Mouse (Mus musculus) kidney, postnatal 0 days (tissue): ENCODE measurements at regions not wholly inside any gene's neighbourhood (a gene's known extent, or its start where the extent isn't known, plus 50 kb on each side); places are given as distances from the start of the nearest gene placed in this dataset.

Experiments
- ATAC-seq: fragments of 200-750 bp; cut with Nextera tagmentation; replicated peaks from 2 replicates; pipeline ENCODE4 v1.8.0; 2017; ENCODE audit warnings: low read depth, moderate number of reproducible peaks, moderate TSS enrichment, moderate library complexity; ENCODE audit not compliant: low FRiP score
- DNase-seq: peaks from one replicate; pipeline ENCODE4 v3.0.0-alpha.2; 2016; ENCODE audit warnings: low spot score
- H3K27ac ChIP-seq: fragments of 300-500 bp; sonication (generic); 2 replicates; pipeline ENCODE4 v1.5.1; 2014; ENCODE audit warnings: mild to moderate bottlenecking
- H3K27me3 ChIP-seq: fragments of 300-500 bp; sonication (generic); 2 replicates; pipeline ENCODE4 v1.6.1; 2014; ENCODE audit warnings: low read length, mixed read lengths; ENCODE audit not compliant: insufficient read depth
- H3K36me3 ChIP-seq: fragments of 300-500 bp; sonication (generic); 2 replicates; pipeline ENCODE4 v1.6.1; 2014; ENCODE audit warnings: low read length, mixed read lengths; ENCODE audit not compliant: insufficient read depth
- H3K4me1 ChIP-seq: fragments of 300-500 bp; sonication (generic); replicated peaks from 2 replicates; pipeline ENCODE4 v1.6.1; 2014; ENCODE audit warnings: antibody characterized with exemption, low read length, mixed read lengths; ENCODE audit not compliant: insufficient read depth
- H3K4me2 ChIP-seq: fragments of 300-500 bp; sonication (generic); 2 replicates; pipeline ENCODE4 v1.6.1; 2014; ENCODE audit warnings: mild to moderate bottlenecking, low read length, moderate library complexity, mixed read lengths
- H3K4me3 ChIP-seq: fragments of 300-500 bp; sonication (generic); replicated peaks from 2 replicates; pipeline ENCODE4 v1.5.1; 2014; ENCODE audit warnings: low read depth, low read length
- H3K9ac ChIP-seq: fragments of 300-500 bp; sonication (generic); 2 replicates; pipeline ENCODE4 v1.6.1; 2014; ENCODE audit warnings: low read depth, low read length
- H3K9me3 ChIP-seq: fragments of 300-500 bp; sonication (generic); replicated peaks from 2 replicates; pipeline ENCODE4 v1.6.1; 2016; ENCODE audit warnings: low read length, inconsistent platforms, mixed read lengths
- CTCF ChIP-seq: IDR thresholded peaks from 2 replicates; pipeline ENCODE4 v1.5.1; 2016; ENCODE audit warnings: antibody characterized with exemption, low read depth, mild to moderate bottlenecking, moderate library complexity
- WGBS: fragments of 180-500 bp; shearing (Covaris S2); extraction: QIAGEN DNeasy Blood & Tissue Kit; methylation state at CpG from one replicate; pipeline ENCODE4 v1.1.7; 2014; 5-methylcytosine and 5-hydroxymethylcytosine counted together

DNA sequence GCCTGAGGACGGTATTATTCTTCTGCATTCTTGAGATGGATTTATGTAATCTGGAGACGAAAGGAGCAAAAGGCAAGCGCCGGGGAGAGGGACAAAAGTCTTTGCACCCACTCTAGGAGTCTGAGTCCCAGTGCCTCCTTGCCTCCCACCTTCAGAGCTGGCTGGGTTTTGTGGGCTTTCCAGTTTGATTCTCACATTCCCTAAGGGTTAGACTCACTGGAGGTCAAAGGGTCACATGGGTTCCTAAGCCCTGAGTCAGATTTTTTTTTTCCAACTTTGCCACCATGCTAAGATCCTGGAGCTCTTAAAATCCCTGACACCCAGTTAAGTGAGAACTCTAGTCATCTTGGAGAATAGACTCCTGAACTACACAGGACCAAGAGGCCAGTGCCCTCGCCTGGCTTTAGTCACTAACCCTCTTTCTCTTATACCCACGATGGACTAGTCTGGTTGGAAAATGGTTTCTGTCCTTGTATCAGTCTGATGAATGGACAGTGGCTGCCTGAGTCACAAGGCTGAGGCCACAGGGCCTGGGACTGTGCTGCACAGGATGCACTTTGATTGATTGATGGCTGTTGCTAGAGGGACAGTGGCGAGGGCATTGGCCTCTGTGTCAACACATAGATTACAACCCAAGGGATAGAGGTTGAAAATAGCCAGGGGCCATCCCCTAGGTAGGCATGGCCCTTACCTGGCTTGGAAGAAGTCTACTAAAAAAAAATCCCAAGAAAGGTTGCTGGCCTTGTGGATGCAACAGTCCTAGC, 161.9 kb downstream of the Rab11fip4 start:
- TF ChIP-seq CTCF: no peak
- DNase-seq (no peak), ATAC-seq (no peak)
- Histone ChIP-seq H3K27ac (no peak overlapping the region), H3K36me3 (no peaks in the 10 kb centered on the region), H3K9ac (no peak overlapping the region), H3K9me3 (no peaks in the 10 kb centered on the region), H3K27me3 (no peaks in the 10 kb centered on the region), H3K4me2 (no peak overlapping the region), H3K4me1 (no peaks in the 10 kb centered on the region), H3K4me3 (no peak overlapping the region)
- WGBS: 57% methylated on average over 7 of the region's 7 CpGs

DNA sequence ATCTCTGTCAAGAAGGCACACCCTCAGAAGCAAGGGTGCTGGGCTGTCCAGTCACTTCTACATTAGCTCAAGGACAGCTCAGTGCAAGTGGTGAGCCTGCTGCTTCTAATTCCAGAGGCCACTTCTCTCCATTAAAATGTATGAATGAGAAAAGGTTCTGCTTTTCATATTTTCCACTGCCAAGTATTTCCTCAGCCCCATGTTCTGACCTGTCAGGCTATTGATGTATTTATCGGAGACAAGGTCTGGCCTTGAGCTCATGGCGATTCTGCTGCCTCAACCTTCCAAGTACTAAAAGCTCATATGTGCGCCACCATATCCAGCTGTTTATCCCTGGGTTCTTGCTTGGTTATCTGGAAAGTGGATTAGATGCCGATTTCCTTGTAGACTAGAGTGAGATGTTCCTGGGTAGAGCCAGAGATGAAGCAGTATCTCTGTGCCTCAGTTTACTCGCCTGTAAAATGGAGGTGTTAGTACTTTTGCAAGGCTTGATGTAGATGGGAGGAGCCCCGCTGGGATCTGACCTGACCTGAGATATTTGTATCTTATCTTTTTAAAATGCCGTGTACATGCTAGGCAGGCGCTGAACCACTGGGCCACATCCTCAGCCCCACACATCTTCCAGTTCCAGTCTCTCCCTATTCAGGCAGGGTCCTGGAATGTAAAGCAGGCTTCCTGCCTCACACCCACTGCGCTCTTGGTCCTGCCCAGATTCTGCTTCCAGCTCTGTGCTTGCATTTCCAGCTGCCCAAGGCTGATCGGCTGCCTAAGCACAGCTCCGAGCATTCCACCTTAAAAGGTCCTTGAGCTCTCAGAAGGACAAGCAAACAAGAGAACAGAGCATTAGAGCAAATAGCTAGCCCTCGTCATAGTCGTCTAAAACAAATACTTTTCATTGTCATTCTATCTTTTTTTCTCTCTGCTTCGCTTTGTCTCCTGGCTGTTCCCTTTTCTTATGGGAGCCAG, 161.0 kb downstream of the Rab11fip4 start:
- Histone ChIP-seq H3K4me1 (no peaks in the 10 kb centered on the region), H3K9ac (no peak overlapping the region), H3K9me3 (no peaks in the 10 kb centered on the region), H3K4me2 (no peak overlapping the region), H3K27me3 (no peaks in the 10 kb centered on the region), H3K4me3 (no peak overlapping the region), H3K27ac (0 out of 2 replicates have a peak overlapping the region, but pooled peaks have one; percentile 25), H3K36me3 (no peaks in the 10 kb centered on the region)
- 59% methylated on average over 14 of the region's 14 CpGs for WGBS
- DNase-seq (no peak), ATAC-seq (no peak)
- no peak for TF ChIP-seq CTCF

DNA sequence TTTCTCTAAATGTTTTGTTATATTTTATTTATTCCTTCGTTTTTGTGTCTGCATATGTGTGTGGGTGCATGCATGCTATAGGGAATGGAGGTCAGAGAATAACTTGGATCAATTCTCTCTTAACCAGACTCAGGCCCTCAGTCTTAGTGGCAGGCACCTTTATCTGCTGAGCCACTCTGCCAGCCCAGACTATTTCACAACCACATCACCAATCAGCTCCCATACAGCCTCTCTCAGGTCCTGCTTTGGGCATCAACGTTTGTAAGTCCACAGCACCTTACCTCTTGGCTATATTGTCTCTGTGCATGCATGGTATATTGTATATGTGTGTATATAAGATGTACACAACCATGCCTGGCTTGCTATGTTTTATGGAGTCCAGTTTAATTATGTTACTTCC, 159.9 kb downstream of the Rab11fip4 start:
- H3K27ac ChIP-seq: no peak overlapping the region
- no peak for DNase-seq

DNA sequence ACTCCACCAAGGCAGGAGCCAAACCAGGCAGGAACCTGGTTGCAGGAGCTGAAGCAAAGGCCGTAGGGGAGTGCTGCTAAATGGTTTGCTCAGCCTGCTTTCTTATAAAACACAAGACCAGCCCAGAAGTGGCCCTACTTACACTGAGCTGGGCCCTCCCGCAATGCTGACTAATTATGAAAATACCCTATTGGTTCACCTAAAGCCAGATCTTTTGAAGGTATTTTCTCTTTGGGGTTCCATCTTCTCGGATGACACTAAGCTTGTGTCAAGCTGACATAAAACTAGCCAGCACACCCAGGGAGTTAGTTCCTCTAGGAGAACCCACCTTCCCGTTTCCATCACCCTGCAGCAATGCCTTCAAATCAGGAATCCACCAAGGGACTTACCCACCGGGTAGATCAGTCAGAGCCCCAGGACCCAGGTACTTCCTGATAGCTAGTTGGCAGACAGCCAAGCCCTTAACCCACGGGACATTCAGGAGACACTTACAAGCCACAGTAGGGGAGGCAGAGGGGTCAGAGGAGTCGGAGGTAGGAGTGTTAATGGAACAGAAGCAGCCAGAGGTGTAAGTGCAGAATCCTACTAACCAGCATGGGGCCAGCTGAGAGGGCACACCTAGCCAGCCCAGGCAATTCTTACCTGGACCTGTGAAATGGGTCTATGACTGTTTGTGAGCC, 158.9 kb downstream of the Rab11fip4 start:
- DNase-seq (no peak), ATAC-seq (no peak)
- H3K4me1 ChIP-seq: no peaks in the 10 kb centered on the region
- H3K36me3 ChIP-seq: no peaks in the 10 kb centered on the region
- H3K27me3 ChIP-seq: no peaks in the 10 kb centered on the region
- no peak for TF ChIP-seq CTCF
- H3K9ac ChIP-seq: no peak overlapping the region
- H3K4me2 ChIP-seq: no peak overlapping the region
- no peaks in the 10 kb centered on the region for H3K9me3 ChIP-seq
- no peak overlapping the region for H3K27ac ChIP-seq
- no peak overlapping the region for H3K4me3 ChIP-seq
- WGBS: 63% methylated on average over 7 of the region's 7 CpGs

More for the DNA sequence above, 159.9 kb downstream of the Rab11fip4 start:
- WGBS: 77% methylated on average over 2 of the region's 2 CpGs
- Histone ChIP-seq H3K4me1 (no peaks in the 10 kb centered on the region), H3K4me3 (no peak overlapping the region), H3K9me3 (no peaks in the 10 kb centered on the region), H3K9ac (no peak overlapping the region), H3K36me3 (no peaks in the 10 kb centered on the region), H3K4me2 (no peak overlapping the region), H3K27me3 (no peaks in the 10 kb centered on the region)
- TF ChIP-seq CTCF: no peak
- no peak for ATAC-seq

DNA sequence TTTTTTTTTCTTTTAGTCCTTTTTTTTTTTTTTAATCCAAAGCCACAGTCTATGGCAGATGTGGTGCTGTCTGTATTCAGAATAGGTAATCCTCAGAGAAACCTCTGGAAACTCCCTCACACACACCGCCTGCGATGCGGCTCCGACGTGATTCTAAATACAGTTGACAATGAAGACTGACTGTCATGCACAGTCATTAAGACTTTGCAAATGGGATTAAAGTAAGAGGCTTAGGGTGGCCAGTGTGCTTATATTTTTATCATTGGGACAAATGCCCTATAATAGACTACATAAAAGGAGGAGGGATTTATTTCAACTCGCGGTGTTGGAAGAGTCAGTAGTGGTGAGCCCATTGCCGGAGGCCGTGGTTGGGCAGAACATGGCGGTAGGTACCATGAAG, 158.1 kb downstream of the Rab11fip4 start:
- no peak overlapping the region for H3K9ac ChIP-seq
- H3K9me3 ChIP-seq: no peaks in the 10 kb centered on the region
- no peaks in the 10 kb centered on the region for H3K27me3 ChIP-seq
- ATAC-seq (no peak), DNase-seq (no peak)
- TF ChIP-seq CTCF: no peak
- H3K4me1 ChIP-seq: no peaks in the 10 kb centered on the region
- H3K36me3 ChIP-seq: no peaks in the 10 kb centered on the region
- no peak overlapping the region for H3K27ac ChIP-seq
- H3K4me2 ChIP-seq: no peak overlapping the region
- no peak overlapping the region for H3K4me3 ChIP-seq
- 95% methylated on average over 10 of the region's 10 CpGs for WGBS

GRCm38 (mm10) chr11:79748606-79749125, 157.7 kb downstream of the Rab11fip4 start:
- H3K36me3 ChIP-seq: no peaks in the 10 kb centered on the region
- H3K27me3 ChIP-seq: no peaks in the 10 kb centered on the region
- 97% methylated on average over 7 of the region's 7 CpGs for WGBS
- H3K9me3 ChIP-seq: no peaks in the 10 kb centered on the region
- H3K4me3 ChIP-seq: no peak overlapping the region
- no peak for TF ChIP-seq CTCF
- no peaks in the 10 kb centered on the region for H3K4me1 ChIP-seq
- ATAC-seq (no peak), DNase-seq (no peak)
- no peak overlapping the region for H3K27ac ChIP-seq
- H3K9ac ChIP-seq: no peak overlapping the region
- no peak overlapping the region for H3K4me2 ChIP-seq
